8 mouse cellular contexts compared by ENCODE assay signal in genomic region chr5:135149053-135149819, GRCm38 (mm10). TPM values are rescaled to one million over a fixed set of nuclear protein-coding genes. Genes with fewer than 3 reads are reported as not detected.
DNase-seq lines count a peak whose midpoint lies in the region; ATAC-seq lines count a peak whose summit lies in the region.

Gene Tbl2 (plus strand): TSS chr5:135149657.

- H3K4me2 ChIP-seq in forebrain, embryonic 14.5 days (ENCODE audit: low read length) = peak within 1 kb of the TSS; percentile 80
- peak within 1 kb of the TSS; percentile 89 for H3K4me2 ChIP-seq in neural tube, embryonic 15.5 days

- H3K36me3 ChIP-seq in forebrain, embryonic 14.5 days (ENCODE audit: control insufficient read depth, insufficient read depth, low read length) = peaks cover 15% of the 10 kb centered on the region
- peaks cover 10% of the 10 kb centered on the region; the same call in 1 of the 2 replicates for H3K36me3 ChIP-seq in neural tube, embryonic 15.5 days

- H3K9me3 ChIP-seq in forebrain, embryonic 14.5 days (replicated peaks; ENCODE audit: control insufficient read depth, low read length) = no peaks in the 10 kb centered on the region
- no peaks in the 10 kb centered on the region for H3K9me3 ChIP-seq in neural tube, embryonic 15.5 days (replicated peaks)

- intact Hi-C loops in heart, postnatal 14 days (cut with DNase I) = loop anchor here (5.0 kb wide), 1 partner anchor 38 kb away; the partner anchor contains the start of gene Baz1b

- DNase-seq in ES-CJ7 (ENCODE audit: low read depth, low spot score) = peak; percentile 100
- DNase-seq in cerebellum, adult 11 months = peak; percentile 98
- peak; percentile 99 for DNase-seq in forebrain, embryonic 14.5 days (ENCODE audit: low spot score)
- DNase-seq in heart, postnatal 14 days = peak; percentile 99
- DNase-seq in layer of hippocampus, adult 11-12 months (ENCODE audit: low spot score) = peak; percentile 98
- peak; percentile 99 for DNase-seq in lung, adult 18-20 months
- DNase-seq in testis, postnatal 14 days (ENCODE audit: low spot score) = peak; percentile 100

- H3K9ac ChIP-seq in forebrain, embryonic 14.5 days (ENCODE audit: low read length) = peak within 1 kb of the TSS; percentile 79
- peak within 1 kb of the TSS; percentile 75 for H3K9ac ChIP-seq in neural tube, embryonic 15.5 days (replicated peaks)

- peak within 1 kb of the TSS; percentile 84 for H3K27ac ChIP-seq in forebrain, embryonic 14.5 days (ENCODE audit: low read depth, low read length)
- H3K27ac ChIP-seq in neural tube, embryonic 15.5 days (replicated peaks) = peak within 1 kb of the TSS; percentile 90

- no peaks in the 10 kb centered on the region for H3K27me3 ChIP-seq in forebrain, embryonic 14.5 days (replicated peaks; ENCODE audit: control insufficient read depth, insufficient read depth, low read length)
- H3K27me3 ChIP-seq in neural tube, embryonic 15.5 days (replicated peaks) = no peaks in the 10 kb centered on the region

- H3K4me1 ChIP-seq in forebrain, embryonic 14.5 days (ENCODE audit: control insufficient read depth, insufficient read depth, low read length) = 0 out of 2 replicates have a peak, but pooled peaks cover 2% of the 10 kb centered on the region
- peaks cover 16% of the 10 kb centered on the region for H3K4me1 ChIP-seq in neural tube, embryonic 15.5 days

- WGBS in forebrain, embryonic 14.5 days = under 1% methylated on average over 63 of the region's 63 CpGs
- WGBS in neural tube, embryonic 15.5 days = under 1% methylated on average over 63 of the region's 63 CpGs

- ATAC-seq in forebrain, embryonic 14.5 days = peak; percentile 98
- ATAC-seq in neural tube, embryonic 15.5 days (ENCODE audit: low FRiP score) = peak; percentile 97

- H3K4me3 ChIP-seq in forebrain, embryonic 14.5 days (ENCODE audit: low read depth, low read length) = peak within 1 kb of the TSS; percentile 74
- peak within 1 kb of the TSS; percentile 83 for H3K4me3 ChIP-seq in neural tube, embryonic 15.5 days (replicated peaks)

RNA-seq across cellular contexts. Expression of gene Tbl2, which starts in this region (rescaled TPM):
- polyA plus RNA-seq in forebrain, embryonic 14.5 days (2014; fragmentation: Nextera tagmentation; extraction: Ambion mirVana) = 16.3 and 17.4 TPM in 2 replicates
- 10 to 100 TPM; 12.3 to 13.5 TPM for total RNA-seq in heart, postnatal 14 days (2021)
- 15.8 and 17.5 TPM in 2 replicates for polyA plus RNA-seq in neural tube, embryonic 15.5 days (2015; fragmentation: Nextera tagmentation; extraction: Ambion mirVana)

Comparison
In these comparisons a context has a peak if more than half of its experiments do, and no peak if none do; other contexts are left out.
1. Peak in every context shown above with its lines: DNase-seq, ATAC-seq, H3K4me3 ChIP-seq and H3K27ac ChIP-seq.